Mouse (Mus musculus): ENCODE results near the gene Lhb. TPM values are rescaled to one million over a fixed set of nuclear protein-coding genes. Genes with fewer than 3 reads are reported as not detected.

The Lhb gene
- polyA plus RNA-seq, 1 experiment from 2014 or later: 2.0 TPM

DNA sequence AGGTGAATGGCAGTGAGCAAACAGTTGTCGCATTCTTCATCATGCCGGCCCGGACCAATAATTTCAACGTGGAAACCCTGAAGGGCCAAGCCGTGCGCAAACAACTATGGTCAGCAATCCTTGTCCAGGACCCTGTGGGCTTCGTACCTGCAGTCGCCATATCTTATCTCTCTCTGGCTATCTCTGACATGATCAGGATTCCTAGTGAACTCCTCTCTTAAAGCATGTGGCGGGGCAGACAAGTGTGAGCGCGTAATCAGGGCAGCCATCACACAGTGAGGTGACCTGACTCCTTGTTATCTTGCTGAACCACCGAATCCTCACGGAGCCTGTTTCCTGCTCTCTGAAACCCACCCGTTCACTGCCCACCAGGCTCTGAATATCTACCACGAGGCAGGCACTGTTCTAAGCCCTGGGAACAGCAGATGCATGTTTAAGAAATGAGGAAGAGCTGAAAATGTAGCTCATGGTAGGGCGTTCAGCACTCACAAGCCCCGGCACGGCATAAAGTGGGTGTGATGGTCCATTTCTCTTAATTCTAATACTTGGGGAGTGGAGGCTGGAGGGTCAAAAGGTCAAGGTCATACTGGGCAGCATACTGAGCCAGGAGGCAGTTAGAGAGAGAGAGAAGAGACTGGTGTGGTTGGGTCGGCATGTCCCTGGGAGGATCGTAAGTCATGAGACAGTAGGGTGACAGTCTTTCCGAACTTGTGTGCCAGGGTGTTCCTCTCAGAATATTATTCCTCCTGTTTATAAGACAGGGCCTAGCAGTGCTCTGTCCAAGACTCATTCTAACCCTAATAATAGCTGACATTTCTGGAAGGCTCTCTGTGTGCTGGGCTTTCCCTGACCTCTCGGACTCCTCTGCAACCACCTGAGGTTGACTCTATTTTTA is 23.2 kb downstream of the Lhb start:
- no peak overlapping the region for H3K4me3 ChIP-seq
- H3K9me3 ChIP-seq: no peaks in the 10 kb centered on the region
- no peaks in the 10 kb centered on the region for H3K27me3 ChIP-seq
- H3K9ac ChIP-seq: no peak overlapping the region
- ATAC-seq (ENCODE audit: low FRiP score, low read depth): no peak
- H3K4me1 ChIP-seq (replicated peaks): no peaks in the 10 kb centered on the region
- H3K4me2 ChIP-seq: no peak overlapping the region
- WGBS: 91% methylated on average over 22 of the region's 22 CpGs
- peaks cover 24% of the 10 kb centered on the region for H3K36me3 ChIP-seq
- no peak overlapping the region for H3K27ac ChIP-seq (replicated peaks)

DNA sequence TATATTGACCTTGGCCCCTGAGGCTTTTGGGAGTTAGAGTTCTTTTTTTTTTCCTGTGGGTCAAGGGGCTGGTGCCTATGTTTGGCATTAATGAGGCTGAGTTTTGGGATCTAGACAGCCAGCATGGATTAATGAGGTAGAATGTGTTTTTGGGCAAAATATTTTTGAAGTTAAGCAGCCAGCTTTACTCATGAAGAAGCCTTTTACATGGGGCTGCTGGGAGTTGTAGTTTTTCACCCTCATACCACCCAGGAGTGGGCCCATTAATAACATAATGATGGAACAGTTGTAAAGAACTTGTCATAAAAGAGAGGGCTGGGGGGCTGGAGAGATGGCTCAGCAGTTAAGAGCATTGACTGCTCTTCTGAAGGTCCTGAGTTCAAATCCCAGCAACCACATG is 26.0 kb downstream of the Lhb start:
- Histone ChIP-seq H3K27ac (replicated peaks) (no peak overlapping the region), H3K4me3 (no peak overlapping the region), H3K36me3 (peaks cover 20% of the 10 kb centered on the region), H3K9ac (no peak overlapping the region), H3K4me2 (no peak overlapping the region), H3K4me1 (replicated peaks) (no peaks in the 10 kb centered on the region), H3K9me3 (no peaks in the 10 kb centered on the region), H3K27me3 (no peaks in the 10 kb centered on the region)
- ATAC-seq (ENCODE audit: low FRiP score, low read depth): no peak

DNA sequence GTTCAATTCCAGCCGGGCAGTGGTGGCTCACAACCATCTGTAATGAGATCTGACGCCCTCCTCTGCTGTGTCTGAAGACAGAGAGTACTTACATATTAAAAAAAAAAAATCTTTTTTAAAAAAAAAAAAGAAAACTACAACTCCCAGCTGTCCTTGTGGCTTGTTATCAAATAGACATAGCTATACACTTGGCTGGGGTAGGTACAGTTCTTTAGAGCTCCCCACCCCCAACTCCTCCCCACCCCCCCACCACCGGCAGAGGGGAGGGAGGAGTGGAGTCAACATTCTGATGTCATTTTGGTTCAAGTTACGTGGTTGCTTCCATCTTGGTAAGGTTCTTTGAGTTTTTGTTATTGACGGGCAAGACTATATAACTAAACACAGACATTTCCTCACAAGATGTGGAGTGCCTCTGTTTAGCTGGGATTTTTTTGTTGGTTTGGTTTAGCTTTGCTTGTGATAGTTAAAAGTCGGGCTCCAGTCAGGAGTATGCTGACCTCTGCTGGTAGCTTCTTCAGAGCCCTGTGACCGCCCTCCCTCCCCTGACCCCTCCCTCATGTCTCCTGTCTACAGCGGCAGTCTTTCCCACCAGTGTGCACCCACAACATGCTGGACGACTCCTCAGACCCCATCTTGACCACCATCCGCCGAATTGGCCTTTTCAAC is 26.8 kb downstream of the Lhb start:
- Histone ChIP-seq H3K9ac (no peak overlapping the region), H3K4me1 (replicated peaks) (no peaks in the 10 kb centered on the region), H3K4me3 (no peak overlapping the region), H3K4me2 (no peak overlapping the region), H3K27ac (replicated peaks) (no peak overlapping the region), H3K27me3 (no peaks in the 10 kb centered on the region), H3K36me3 (peaks cover 23% of the 10 kb centered on the region), H3K9me3 (no peaks in the 10 kb centered on the region)
- no peak for ATAC-seq (ENCODE audit: low FRiP score, low read depth)
- 41% methylated on average over 11 of the region's 11 CpGs for WGBS

DNA sequence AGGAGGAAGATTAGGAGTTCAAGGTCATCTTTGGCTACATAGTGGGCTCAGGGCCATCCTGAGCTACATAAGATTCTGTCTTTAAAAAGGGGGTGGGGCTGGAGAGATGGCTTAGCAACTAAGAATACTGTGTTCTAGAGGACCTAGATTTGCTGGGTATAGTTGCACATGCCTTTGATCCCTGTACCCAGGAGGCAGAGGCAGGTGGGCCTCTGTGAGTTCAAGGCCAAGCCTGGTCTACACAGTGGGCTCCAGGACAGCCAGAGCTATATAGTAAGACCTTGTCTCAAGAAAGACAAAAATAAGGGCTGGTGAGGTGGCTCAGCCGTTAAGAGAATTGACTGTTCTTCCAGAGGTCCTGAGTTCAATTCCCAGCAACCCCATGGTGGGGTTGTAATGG is 29.4 kb downstream of the Lhb start:
- H3K9ac ChIP-seq: no peak overlapping the region
- H3K27ac ChIP-seq (replicated peaks): no peak overlapping the region
- ATAC-seq (ENCODE audit: low FRiP score, low read depth): no peak
- no peak overlapping the region for H3K4me3 ChIP-seq
- no peak overlapping the region for H3K4me2 ChIP-seq
- H3K27me3 ChIP-seq: no peaks in the 10 kb centered on the region
- no peaks in the 10 kb centered on the region for H3K9me3 ChIP-seq
- H3K36me3 ChIP-seq: peaks cover 29% of the 10 kb centered on the region
- H3K4me1 ChIP-seq (replicated peaks): no peaks in the 10 kb centered on the region
- 95% methylated on average over 1 of the region's 1 CpGs for WGBS

DNA sequence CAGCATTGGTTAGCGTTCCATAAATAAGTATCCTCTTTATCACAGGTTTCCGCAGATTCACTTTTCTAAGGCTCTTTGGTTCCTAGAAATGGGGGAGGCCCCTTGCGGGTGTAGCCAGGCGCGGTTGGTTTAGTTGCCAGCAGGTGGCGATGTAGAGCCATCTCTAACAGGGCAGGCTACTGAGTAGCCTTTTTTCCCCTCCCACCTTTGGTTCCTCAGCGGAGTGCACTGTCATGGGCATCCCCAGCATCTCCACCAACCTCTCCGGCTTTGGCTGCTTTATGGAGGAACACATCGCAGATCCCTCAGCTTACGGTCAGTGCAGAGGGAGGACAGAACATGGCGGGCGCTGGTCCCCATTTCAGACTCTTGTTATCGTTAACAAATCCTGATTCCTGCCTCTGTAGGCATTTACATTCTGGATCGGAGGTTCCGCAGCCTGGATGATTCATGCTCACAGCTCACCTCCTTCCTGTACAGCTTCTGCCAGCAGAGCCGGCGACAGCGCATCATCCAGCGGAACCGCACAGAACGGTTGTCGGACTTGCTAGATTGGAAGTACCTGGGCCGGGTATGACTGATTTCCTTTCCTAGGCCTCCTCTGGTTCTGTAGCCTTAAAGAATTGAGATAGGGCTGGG is 30.8 kb downstream of the Lhb start:
- Histone ChIP-seq H3K27me3 (no peaks in the 10 kb centered on the region), H3K27ac (replicated peaks) (no peak overlapping the region), H3K9me3 (no peaks in the 10 kb centered on the region), H3K4me3 (peak overlapping the region; percentile 3; the same call in 1 of the 2 replicates), H3K4me2 (0 out of 2 replicates have a peak overlapping the region, but pooled peaks have one; percentile 7), H3K4me1 (replicated peaks) (0 out of 2 replicates have a peak, but pooled peaks cover 4% of the 10 kb centered on the region), H3K36me3 (peaks cover 29% of the 10 kb centered on the region), H3K9ac (no peak overlapping the region)
- 52% methylated on average over 23 of the region's 23 CpGs for WGBS
- ATAC-seq (ENCODE audit: low FRiP score, low read depth): peak; percentile 70

DNA sequence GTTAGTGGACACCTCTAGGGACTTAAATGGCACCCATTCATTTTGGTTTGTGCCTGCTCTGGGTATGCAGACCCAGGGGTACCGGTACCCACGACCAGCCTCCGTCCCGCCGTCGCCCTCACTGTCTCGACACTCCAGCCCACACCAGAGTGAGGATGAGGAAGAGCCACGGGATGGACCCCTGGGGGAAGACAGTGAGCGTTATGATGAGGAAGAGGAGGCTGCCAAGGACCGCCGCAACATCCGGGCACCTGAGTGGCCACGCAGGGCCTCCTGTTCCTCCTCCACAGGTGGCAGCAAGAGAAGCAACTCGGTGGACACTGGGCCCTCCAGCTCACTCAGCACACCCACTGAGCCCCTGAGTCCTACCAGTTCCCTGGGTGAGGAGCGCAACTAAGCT is 34.4 kb downstream of the Lhb start:
- Histone ChIP-seq H3K4me2 (no peak overlapping the region), H3K36me3 (peaks cover 34% of the 10 kb centered on the region), H3K4me3 (no peak overlapping the region), H3K9me3 (no peaks in the 10 kb centered on the region), H3K27me3 (no peaks in the 10 kb centered on the region), H3K9ac (no peak overlapping the region), H3K27ac (replicated peaks) (no peak overlapping the region), H3K4me1 (replicated peaks) (peaks cover 24% of the 10 kb centered on the region)
- WGBS: 91% methylated on average over 15 of the region's 15 CpGs
- no peak for ATAC-seq (ENCODE audit: low FRiP score, low read depth)

DNA sequence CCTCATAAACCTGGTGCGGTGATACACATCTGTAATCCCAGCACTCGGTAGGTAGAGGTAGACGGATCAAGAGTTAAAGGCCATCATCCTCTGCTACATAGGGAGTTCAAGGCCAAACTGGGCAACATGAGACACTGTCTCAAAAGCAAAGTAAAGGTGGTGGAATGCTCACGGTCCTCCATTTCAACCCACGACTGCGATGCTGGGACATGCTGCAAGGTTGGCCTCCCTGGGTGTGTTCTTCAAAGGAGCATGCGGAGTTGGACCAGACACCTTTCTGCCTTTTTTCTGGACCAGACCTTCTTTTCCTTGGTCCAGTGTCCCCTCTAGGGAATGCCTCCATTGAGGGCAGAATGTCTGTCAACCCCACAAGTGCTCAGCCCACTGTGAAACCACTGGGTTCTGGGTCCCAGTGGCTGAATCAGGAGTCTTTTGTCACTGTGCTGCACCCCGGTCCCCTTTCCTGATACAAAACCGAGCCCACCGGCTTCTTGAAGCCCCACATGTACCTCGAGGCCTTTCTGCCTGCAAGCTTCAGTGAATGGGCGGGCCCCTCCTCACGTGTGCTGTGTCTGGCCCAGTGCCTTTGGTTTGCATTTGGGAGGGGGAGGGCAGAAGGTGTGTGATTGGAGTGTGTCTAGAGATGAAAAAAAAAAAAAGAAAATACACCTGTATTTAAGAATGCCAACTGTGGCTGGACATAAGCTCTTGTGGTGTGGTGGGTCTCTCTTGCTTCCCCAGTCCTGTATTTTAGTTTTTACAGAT is 35.5 kb downstream of the Lhb start:
- Histone ChIP-seq H3K4me2 (no peak overlapping the region), H3K27ac (replicated peaks) (peak overlapping the region; percentile 95; the same call in 1 of the 2 replicates)

DNA sequence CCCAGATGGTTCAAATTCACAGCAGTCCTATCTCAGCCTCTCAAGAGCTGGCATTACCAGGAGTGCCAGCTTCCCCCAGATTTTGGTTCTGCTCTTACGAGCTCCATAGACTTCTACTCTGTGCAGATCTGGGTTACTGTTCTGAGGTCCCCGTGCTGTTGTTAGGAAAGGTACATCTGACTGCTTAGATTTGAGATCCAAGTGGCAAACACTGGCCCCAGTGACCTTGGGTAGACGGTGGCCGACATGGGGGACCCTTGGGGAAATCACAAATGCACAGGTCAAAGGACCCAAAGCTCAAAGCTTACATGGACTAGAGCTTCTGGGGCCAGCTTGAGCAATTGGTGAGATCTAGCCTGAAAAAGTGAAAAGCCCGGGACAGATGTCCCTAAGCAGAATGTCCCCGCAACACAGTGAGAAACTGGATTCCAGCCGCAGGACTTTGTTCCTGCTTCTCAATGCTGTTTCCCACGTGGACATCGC is 36.1 kb downstream of the Lhb start:
- peak overlapping the region; percentile 86; the same call in 1 of the 2 replicates for H3K9ac ChIP-seq
- peak overlapping the region; percentile 95 for H3K27ac ChIP-seq (replicated peaks)
- peaks cover 33% of the 10 kb centered on the region for H3K36me3 ChIP-seq
- peak overlapping the region; percentile 87 for H3K4me2 ChIP-seq
- peaks cover 39% of the 10 kb centered on the region for H3K4me1 ChIP-seq (replicated peaks)
- ATAC-seq (ENCODE audit: low FRiP score, low read depth): no peak
- WGBS: 49% methylated on average over 9 of the region's 9 CpGs
- H3K9me3 ChIP-seq: no peaks in the 10 kb centered on the region
- peak overlapping the region; percentile 77 for H3K4me3 ChIP-seq
- no peaks in the 10 kb centered on the region for H3K27me3 ChIP-seq

More for the DNA sequence above, 35.5 kb downstream of the Lhb start:
- Histone ChIP-seq H3K9me3 (no peaks in the 10 kb centered on the region), H3K27me3 (no peaks in the 10 kb centered on the region), H3K9ac (no peak overlapping the region), H3K36me3 (peaks cover 31% of the 10 kb centered on the region), H3K4me1 (replicated peaks) (peaks cover 36% of the 10 kb centered on the region), H3K4me3 (no peak overlapping the region)
- whole genome bisulfite sequencing: 77% methylated on average over 13 of the region's 13 CpGs
- ATAC-seq (ENCODE audit: low FRiP score, low read depth): no peak

DNA sequence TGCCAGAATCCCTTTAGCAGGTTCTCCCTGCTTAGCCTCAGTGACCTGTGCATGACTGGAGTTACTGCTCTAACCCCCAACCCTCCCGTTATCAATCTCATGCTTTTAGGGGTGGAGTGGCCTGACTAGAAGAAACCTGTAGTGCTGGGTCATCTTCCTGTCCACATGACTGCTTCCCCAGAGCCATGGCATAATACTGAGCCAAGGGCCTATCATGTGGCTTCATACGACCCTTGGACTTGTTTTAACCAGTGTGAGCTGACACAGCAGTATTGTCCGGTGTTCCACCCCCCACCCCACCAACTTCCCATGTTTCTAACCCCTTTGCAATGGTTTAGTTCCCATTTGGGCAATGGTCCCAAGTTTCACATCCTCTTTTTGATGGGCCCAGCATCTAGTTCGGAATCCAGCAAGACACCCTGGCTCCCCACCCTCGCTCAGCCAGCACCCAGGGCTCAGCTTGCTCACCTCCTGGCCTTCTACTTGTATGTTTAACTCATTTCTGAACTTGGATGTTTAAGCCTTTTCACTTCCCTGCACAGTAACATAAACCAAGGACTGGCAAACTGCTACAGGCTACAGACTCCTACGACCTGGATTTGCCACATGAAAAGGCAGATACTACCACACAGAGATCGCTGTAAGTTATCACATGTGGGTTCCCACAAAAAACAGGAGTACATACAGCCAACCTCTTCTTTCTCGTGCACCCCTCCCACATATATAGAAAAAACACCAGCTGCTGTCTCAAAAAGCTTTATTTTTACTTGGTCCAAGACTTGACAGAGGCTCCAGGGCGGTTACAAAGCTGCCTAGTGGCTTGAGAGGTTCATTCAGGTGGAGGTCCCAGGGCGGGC is 36.8 kb downstream of the Lhb start:
- Histone ChIP-seq H3K4me2 (peak overlapping the region; percentile 87), H3K9ac (peak overlapping the region; percentile 86), H3K36me3 (peaks cover 33% of the 10 kb centered on the region), H3K9me3 (no peaks in the 10 kb centered on the region), H3K27me3 (no peaks in the 10 kb centered on the region), H3K4me3 (peak overlapping the region; percentile 77), H3K4me1 (replicated peaks) (peaks cover 39% of the 10 kb centered on the region), H3K27ac (replicated peaks) (peak overlapping the region; percentile 95)
- ATAC-seq (ENCODE audit: low FRiP score, low read depth): no peak
- WGBS: 61% methylated on average over 10 of the region's 10 CpGs

DNA sequence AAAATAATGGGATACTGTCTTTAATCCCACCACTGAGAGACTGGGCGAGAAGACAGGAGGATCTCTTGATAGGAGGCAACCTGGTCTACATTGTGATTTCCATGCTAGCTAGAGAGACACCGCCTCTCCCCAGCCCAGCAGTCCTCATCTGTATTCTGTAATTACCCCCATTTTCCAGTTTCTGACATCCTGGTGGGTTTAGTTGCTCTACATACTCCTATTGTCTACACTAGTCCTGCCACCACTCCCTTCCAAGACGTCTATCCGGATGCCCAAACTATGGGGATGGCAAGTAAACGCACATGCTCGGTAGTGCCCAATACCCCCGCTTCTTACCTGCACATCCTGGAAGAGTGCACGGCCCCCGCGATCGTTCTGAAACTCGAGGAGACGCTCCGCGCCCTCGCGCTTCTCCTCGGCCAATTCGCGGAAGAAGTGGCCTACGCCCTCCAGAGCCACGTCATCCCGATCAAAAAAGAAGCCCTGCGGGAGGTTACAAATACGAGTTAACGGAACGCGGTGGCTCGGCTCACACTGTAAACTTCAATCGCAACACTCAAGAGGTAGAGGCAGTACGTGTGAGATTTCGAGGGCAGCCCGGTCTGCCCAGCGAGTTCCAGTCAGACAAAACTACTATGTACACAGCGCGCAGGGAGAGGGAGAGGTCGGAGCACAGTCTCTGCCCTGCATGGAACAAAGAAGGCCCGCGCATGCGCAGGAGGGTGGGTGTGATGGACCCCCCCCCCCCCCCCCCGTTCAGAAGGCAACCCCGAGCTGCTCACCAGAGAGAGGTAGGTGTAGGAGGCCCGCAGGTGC is 38.3 kb downstream of the Lhb start:
- Histone ChIP-seq H3K4me2 (peak overlapping the region; percentile 87), H3K9me3 (no peaks in the 10 kb centered on the region), H3K4me3 (peak overlapping the region; percentile 77), H3K4me1 (replicated peaks) (peaks cover 44% of the 10 kb centered on the region), H3K36me3 (peaks cover 27% of the 10 kb centered on the region), H3K9ac (peak overlapping the region; percentile 86), H3K27me3 (no peaks in the 10 kb centered on the region), H3K27ac (replicated peaks) (peak overlapping the region; percentile 95)
- under 1% methylated on average over 40 of the region's 43 CpGs for WGBS
- peak; percentile 71; the same call in 1 of the 2 replicates for ATAC-seq (ENCODE audit: low FRiP score, low read depth)

Measured in hindbrain, embryonic 15.5 days (tissue).